Mouse (Mus musculus): ENCODE data around the gene Tmem87b. TPM values are rescaled to one million over a fixed set of nuclear protein-coding genes. Genes with fewer than 3 reads are reported as not detected.

The Tmem87b gene
- polyA plus RNA-seq, 1 experiment: 4.5 TPM

DNA sequence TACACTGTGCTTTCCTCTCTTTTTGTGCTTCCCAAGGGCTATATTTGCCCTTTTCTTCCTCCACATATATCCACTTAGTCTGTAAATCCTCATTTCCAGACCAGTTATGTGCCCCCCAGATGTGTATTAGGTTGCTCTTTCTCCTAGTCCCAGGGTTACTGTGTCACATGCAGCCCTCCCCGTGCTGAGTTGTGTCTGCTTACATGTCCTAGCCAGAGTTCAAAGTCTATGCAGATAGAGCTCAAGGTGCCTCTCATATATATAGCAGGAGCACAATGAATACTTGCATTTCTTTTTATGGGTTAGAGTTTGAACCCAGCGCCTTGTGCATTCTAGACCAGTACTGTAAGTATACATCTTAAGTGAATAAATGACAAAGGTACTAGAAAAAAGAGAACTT lies 15.5 kb downstream of the Tmem87b start:
- peaks cover 52% of the 10 kb centered on the region for H3K36me3 ChIP-seq (ENCODE audit: control insufficient read depth, insufficient read depth)

DNA sequence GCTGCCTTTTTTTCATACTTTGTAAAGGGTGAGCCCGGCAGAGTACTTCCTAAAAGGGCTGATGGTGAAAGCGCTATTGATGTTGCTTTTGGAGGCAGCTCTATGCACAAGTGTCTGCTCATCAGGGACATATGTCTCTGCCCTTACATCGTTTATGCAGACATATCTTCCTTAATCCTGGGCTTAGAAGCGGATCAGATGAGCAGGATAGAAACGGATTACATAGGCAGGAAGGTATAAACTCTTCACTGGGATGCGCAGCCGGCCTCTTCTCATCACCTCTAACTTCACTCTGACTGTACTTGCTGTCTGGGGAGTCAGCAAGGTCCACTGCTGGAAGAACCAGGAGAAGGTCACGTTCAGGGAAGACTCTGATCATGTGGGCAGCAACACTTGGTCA lies 19.6 kb downstream of the Tmem87b start:
- Histone ChIP-seq H3ac (ENCODE audit: control insufficient read depth, insufficient read length, low read depth) (no peak overlapping the region), H3K36me3 (ENCODE audit: control insufficient read depth, insufficient read depth) (peaks cover 48% of the 10 kb centered on the region), H3K4me3 (ENCODE audit: insufficient read depth, poor library complexity, severe bottlenecking) (no peak overlapping the region), H3K27me3 (ENCODE audit: control insufficient read depth, insufficient read depth, insufficient read length) (no peaks in the 10 kb centered on the region), H3K79me2 (ENCODE audit: control insufficient read depth, insufficient read depth) (no peaks in the 10 kb centered on the region), H3K79me3 (ENCODE audit: low read depth) (no peaks in the 10 kb centered on the region)
- TF ChIP-seq MYOG (IDR thresholded peaks at IDR 0.05; ENCODE audit: control insufficient read depth, extremely low read depth, insufficient read length) (no peak), MYOD1 (IDR thresholded peaks at IDR 0.05; ENCODE audit: control insufficient read depth, insufficient read length, low read depth) (no peak), CTCF (IDR thresholded peaks at IDR 0.05; ENCODE audit: control insufficient read depth, insufficient read depth, insufficient read length) (no peak), FOSL1 (IDR thresholded peaks at IDR 0.05; ENCODE audit: insufficient read depth, low read length, poor library complexity, severe bottlenecking) (no peak), USF1 (IDR thresholded peaks at IDR 0.05; ENCODE audit: low read depth) (no peak), CEBPB (IDR thresholded peaks at IDR 0.05; ENCODE audit: low read depth) (no peak), MAX (IDR thresholded peaks at IDR 0.05) (no peak)

More for the DNA sequence above, 15.5 kb downstream of the Tmem87b start:
- TF ChIP-seq CEBPB (IDR thresholded peaks at IDR 0.05; ENCODE audit: low read depth) (no peak), USF1 (IDR thresholded peaks at IDR 0.05; ENCODE audit: low read depth) (no peak), MYOD1 (IDR thresholded peaks at IDR 0.05; ENCODE audit: control insufficient read depth, insufficient read length, low read depth) (no peak), FOSL1 (IDR thresholded peaks at IDR 0.05; ENCODE audit: insufficient read depth, low read length, poor library complexity, severe bottlenecking) (no peak), MYOG (IDR thresholded peaks at IDR 0.05; ENCODE audit: control insufficient read depth, extremely low read depth, insufficient read length) (no peak), CTCF (IDR thresholded peaks at IDR 0.05; ENCODE audit: control insufficient read depth, insufficient read depth, insufficient read length) (no peak), MAX (IDR thresholded peaks at IDR 0.05) (no peak)
- H3ac ChIP-seq (ENCODE audit: control insufficient read depth, insufficient read length, low read depth): no peak overlapping the region
- H3K79me3 ChIP-seq (ENCODE audit: low read depth): no peaks in the 10 kb centered on the region
- no peaks in the 10 kb centered on the region for H3K27me3 ChIP-seq (ENCODE audit: control insufficient read depth, insufficient read depth, insufficient read length)
- no peak overlapping the region for H3K4me3 ChIP-seq (ENCODE audit: insufficient read depth, poor library complexity, severe bottlenecking)
- no peaks in the 10 kb centered on the region for H3K79me2 ChIP-seq (ENCODE audit: control insufficient read depth, insufficient read depth)

DNA sequence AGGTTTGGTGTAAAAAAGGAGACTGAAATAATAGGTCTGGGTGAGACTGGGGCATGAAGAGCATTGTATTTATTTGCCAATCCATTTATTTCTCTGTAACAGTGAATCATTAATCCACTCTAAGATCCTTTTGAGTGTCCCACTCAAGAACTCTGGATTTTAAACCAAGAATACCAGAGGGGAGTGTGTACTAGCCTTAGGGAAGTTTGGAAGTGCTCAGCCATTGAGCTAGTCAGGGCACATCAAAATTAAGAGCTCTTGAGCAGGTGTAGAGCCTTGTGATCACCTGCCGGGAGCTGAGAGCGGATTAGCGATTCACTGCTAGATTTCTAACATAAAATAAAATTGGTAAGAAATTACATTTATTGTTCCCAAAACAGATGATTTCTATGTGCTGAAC lies 20.7 kb downstream of the Tmem87b start:
- Histone ChIP-seq H3K79me3 (ENCODE audit: low read depth) (no peaks in the 10 kb centered on the region), H3K79me2 (ENCODE audit: control insufficient read depth, insufficient read depth) (no peaks in the 10 kb centered on the region), H3K27me3 (ENCODE audit: control insufficient read depth, insufficient read depth, insufficient read length) (no peaks in the 10 kb centered on the region), H3ac (ENCODE audit: control insufficient read depth, insufficient read length, low read depth) (no peak overlapping the region), H3K36me3 (ENCODE audit: control insufficient read depth, insufficient read depth) (peaks cover 53% of the 10 kb centered on the region), H3K4me3 (ENCODE audit: insufficient read depth, poor library complexity, severe bottlenecking) (no peak overlapping the region)
- no peak for TF ChIP-seq MYOG (IDR thresholded peaks at IDR 0.05; ENCODE audit: control insufficient read depth, extremely low read depth, insufficient read length)

DNA sequence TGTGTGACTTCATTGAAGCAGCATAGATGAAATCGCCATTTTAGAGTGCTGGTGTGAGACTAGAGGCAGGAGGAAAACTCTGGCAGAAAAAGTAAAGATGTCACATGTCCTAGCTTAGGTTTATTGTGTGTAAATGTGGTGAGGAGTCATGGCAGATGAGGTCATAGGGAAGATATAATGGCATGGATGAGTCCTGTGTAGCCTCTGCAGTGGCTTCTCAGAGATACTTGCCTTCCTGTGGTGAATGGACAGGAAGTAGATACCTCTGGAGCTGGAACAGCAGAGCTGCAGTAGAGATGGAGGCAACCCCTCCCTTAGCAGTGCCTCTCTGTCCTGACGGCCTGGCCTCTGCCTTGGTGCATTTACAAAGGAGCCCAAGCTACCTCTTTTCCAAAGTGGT lies 21.6 kb downstream of the Tmem87b start:
- Histone ChIP-seq H3K4me3 (ENCODE audit: insufficient read depth, poor library complexity, severe bottlenecking) (no peak overlapping the region), H3K79me2 (ENCODE audit: control insufficient read depth, insufficient read depth) (no peaks in the 10 kb centered on the region), H3K36me3 (ENCODE audit: control insufficient read depth, insufficient read depth) (peaks cover 54% of the 10 kb centered on the region), H3ac (ENCODE audit: control insufficient read depth, insufficient read length, low read depth) (no peak overlapping the region), H3K27me3 (ENCODE audit: control insufficient read depth, insufficient read depth, insufficient read length) (no peaks in the 10 kb centered on the region), H3K79me3 (ENCODE audit: low read depth) (no peaks in the 10 kb centered on the region)
- no peak for TF ChIP-seq CEBPB (IDR thresholded peaks at IDR 0.05; ENCODE audit: low read depth)
- TF ChIP-seq MYOD1 (IDR thresholded peaks at IDR 0.05; ENCODE audit: control insufficient read depth, insufficient read length, low read depth): no peak
- no peak for TF ChIP-seq USF1 (IDR thresholded peaks at IDR 0.05; ENCODE audit: low read depth)
- TF ChIP-seq FOSL1 (IDR thresholded peaks at IDR 0.05; ENCODE audit: insufficient read depth, low read length, poor library complexity, severe bottlenecking): no peak
- TF ChIP-seq MYOG (IDR thresholded peaks at IDR 0.05; ENCODE audit: control insufficient read depth, extremely low read depth, insufficient read length): no peak
- TF ChIP-seq MAX (IDR thresholded peaks at IDR 0.05): no peak
- no peak for TF ChIP-seq CTCF (IDR thresholded peaks at IDR 0.05; ENCODE audit: control insufficient read depth, insufficient read depth, insufficient read length)

DNA sequence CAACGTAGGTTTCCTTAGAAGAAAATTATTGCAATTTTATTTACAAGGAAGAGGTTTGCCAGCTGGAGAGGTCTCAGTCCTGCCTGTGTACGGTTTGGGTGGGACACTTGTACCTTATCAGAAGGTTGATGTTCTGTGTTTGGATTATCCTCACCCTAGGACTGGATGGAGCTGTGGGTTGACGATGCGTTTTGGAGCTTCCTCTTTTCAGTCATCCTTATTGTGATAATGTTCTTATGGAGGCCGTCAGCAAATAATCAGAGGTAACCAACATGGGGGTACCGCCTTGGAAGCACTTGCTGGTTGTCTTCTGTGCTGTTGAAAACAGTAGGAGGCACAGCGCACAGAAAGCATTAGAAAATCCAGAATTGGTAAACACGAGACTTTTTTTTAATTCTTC lies 24.5 kb downstream of the Tmem87b start:
- Histone ChIP-seq H3K4me3 (ENCODE audit: insufficient read depth, poor library complexity, severe bottlenecking) (no peak overlapping the region), H3K36me3 (ENCODE audit: control insufficient read depth, insufficient read depth) (peaks cover 51% of the 10 kb centered on the region), H3K27me3 (ENCODE audit: control insufficient read depth, insufficient read depth, insufficient read length) (no peaks in the 10 kb centered on the region), H3K79me3 (ENCODE audit: low read depth) (no peaks in the 10 kb centered on the region), H3ac (ENCODE audit: control insufficient read depth, insufficient read length, low read depth) (no peak overlapping the region), H3K79me2 (ENCODE audit: control insufficient read depth, insufficient read depth) (no peaks in the 10 kb centered on the region)
- TF ChIP-seq CTCF (IDR thresholded peaks at IDR 0.05; ENCODE audit: control insufficient read depth, insufficient read depth, insufficient read length) (no peak), FOSL1 (IDR thresholded peaks at IDR 0.05; ENCODE audit: insufficient read depth, low read length, poor library complexity, severe bottlenecking) (no peak), USF1 (IDR thresholded peaks at IDR 0.05; ENCODE audit: low read depth) (no peak), MAX (IDR thresholded peaks at IDR 0.05) (no peak)

DNA sequence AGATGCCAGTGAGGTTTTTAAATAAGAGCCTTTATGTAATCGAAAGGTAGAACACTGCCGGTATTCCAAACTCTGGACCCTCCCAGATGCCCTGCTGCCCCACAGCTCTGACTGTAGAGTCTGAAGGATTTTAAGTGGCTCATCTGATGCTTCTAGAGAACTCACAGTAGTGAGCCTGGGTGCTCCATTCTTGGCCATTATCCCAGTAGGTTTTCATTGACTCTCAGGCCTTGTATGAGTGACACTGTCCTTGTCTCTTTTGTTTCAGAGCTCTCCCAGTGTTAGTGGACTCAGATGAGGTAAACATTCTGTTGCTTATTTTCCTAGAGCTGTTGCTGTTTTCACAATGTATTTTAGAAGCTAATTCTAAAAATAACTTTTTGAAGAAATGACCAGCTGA lies 32.1 kb downstream of the Tmem87b start:
- H3K79me2 ChIP-seq (ENCODE audit: control insufficient read depth, insufficient read depth): no peaks in the 10 kb centered on the region
- H3K4me3 ChIP-seq (ENCODE audit: insufficient read depth, poor library complexity, severe bottlenecking): no peak overlapping the region
- no peaks in the 10 kb centered on the region for H3K27me3 ChIP-seq (ENCODE audit: control insufficient read depth, insufficient read depth, insufficient read length)
- H3K79me3 ChIP-seq (ENCODE audit: low read depth): no peaks in the 10 kb centered on the region
- TF ChIP-seq MYOD1 (IDR thresholded peaks at IDR 0.05; ENCODE audit: control insufficient read depth, insufficient read length, low read depth): no peak
- no peak for TF ChIP-seq MYOG (IDR thresholded peaks at IDR 0.05; ENCODE audit: control insufficient read depth, extremely low read depth, insufficient read length)
- no peak for TF ChIP-seq CEBPB (IDR thresholded peaks at IDR 0.05; ENCODE audit: low read depth)
- no peak for TF ChIP-seq USF1 (IDR thresholded peaks at IDR 0.05; ENCODE audit: low read depth)
- no peak for TF ChIP-seq MAX (IDR thresholded peaks at IDR 0.05)
- no peak for TF ChIP-seq FOSL1 (IDR thresholded peaks at IDR 0.05; ENCODE audit: insufficient read depth, low read length, poor library complexity, severe bottlenecking)
- H3K36me3 ChIP-seq (ENCODE audit: control insufficient read depth, insufficient read depth): peaks cover 55% of the 10 kb centered on the region
- H3ac ChIP-seq (ENCODE audit: control insufficient read depth, insufficient read length, low read depth): no peak overlapping the region

Measured in C2C12 (cell line).